Mouse (Mus musculus) cortical plate, adult 2 months (tissue): Measurements from ENCODE around the gene Pakap.

Experiments
- CTCF ChIP-seq: fragments of 200-500 bp; IDR thresholded peaks from 2 replicates; pipeline ENCODE4 v1.5.1; 2011; ENCODE audit warnings: mild to moderate bottlenecking, control low read depth, low read length; ENCODE audit not compliant: insufficient read depth; ENCODE audit errors: extremely low read depth
- POLR2A ChIP-seq: fragments of 200-500 bp; IDR thresholded peaks from 2 replicates; pipeline ENCODE4 v1.6.1; 2011; ENCODE audit warnings: mild to moderate bottlenecking, low read length, control low read depth; ENCODE audit not compliant: insufficient read depth; ENCODE audit errors: extremely low read depth

GRCm38 (mm10) chr4:57656861-57657260, 88.9 kb downstream of the Pakap start:
- TF ChIP-seq CTCF (no peak), POLR2A (no peak)
